Mouse (Mus musculus) lung, adult 2 months (tissue): ENCODE measurements at regions not wholly inside any gene's neighbourhood (a gene's known extent, or its start where the extent isn't known, plus 50 kb on each side); places are given as distances from the start of the nearest gene placed in this dataset.

Experiments
- CTCF ChIP-seq: fragments of 200-500 bp; IDR thresholded peaks from 2 replicates; pipeline ENCODE4 v1.5.1; 2011; ENCODE audit warnings: mild to moderate bottlenecking, low read length, control low read depth; ENCODE audit not compliant: insufficient read depth
- POLR2A ChIP-seq: fragments of 200-500 bp; IDR thresholded peaks from 2 replicates; pipeline ENCODE4 v1.6.1; 2011; ENCODE audit warnings: low read depth, mild to moderate bottlenecking, control low read depth, low read length, borderline replicate concordance; ENCODE audit errors: extremely low read depth

DNA sequence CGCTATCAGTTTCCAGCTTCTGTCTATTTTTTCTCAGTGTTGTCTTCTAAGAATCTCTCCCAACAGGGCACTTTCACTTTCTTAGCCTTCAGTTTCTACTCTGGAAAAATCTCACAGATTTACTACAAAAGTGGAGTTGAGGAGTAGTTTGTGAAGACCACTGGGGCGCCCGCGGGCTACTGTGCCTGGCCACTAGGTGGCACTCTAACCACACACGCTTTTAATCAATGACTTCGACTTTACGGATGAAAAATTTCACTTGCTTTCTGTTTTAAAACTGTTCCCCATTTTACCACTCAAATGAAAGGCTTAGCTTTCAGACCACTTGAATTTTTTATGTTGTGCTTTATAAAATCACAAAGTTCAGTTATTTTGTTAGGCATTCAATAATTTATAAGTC lies 151.8 kb downstream of the 1700017N19Rik start:
- TF ChIP-seq POLR2A (no peak), CTCF (peak; percentile 60)
